Mouse (Mus musculus): ENCODE data around the gene Yif1b. TPM values are rescaled to one million over a fixed set of nuclear protein-coding genes. Genes with fewer than 3 reads are reported as not detected.

Gene Yif1b
- polyA plus RNA-seq, 1 experiment, result 49.8 TPM

GRCm38 (mm10) chr7:29255875-29256274, 17.7 kb downstream of the Yif1b start:
- TF ChIP-seq CTCF (IDR thresholded peaks at IDR 0.05; ENCODE audit: extremely low read depth, insufficient read length, insufficient replicate concordance, low read depth, low read length), result no peak
- TF ChIP-seq POLR2A (IDR thresholded peaks at IDR 0.05; ENCODE audit: low read depth, low read length), result no peak
- Histone ChIP-seq H3K27ac (ENCODE audit: insufficient read depth, low read depth, low read length) (peak overlapping the region; percentile 34; the same call in 1 of the 2 replicates), H3K4me3 (ENCODE audit: low read depth, low read length) (no peak overlapping the region), H3K4me1 (ENCODE audit: control insufficient read depth, insufficient read depth, insufficient read length, low read length) (peaks cover 59% of the 10 kb centered on the region), H3K36me3 (ENCODE audit: control insufficient read depth, insufficient read depth, low read length) (peaks cover 55% of the 10 kb centered on the region), H3K27me3 (ENCODE audit: control insufficient read depth, insufficient read depth, low read length) (no peaks in the 10 kb centered on the region)
- 30% methylated on average over 4 of the region's 4 CpGs for WGBS

DNA sequence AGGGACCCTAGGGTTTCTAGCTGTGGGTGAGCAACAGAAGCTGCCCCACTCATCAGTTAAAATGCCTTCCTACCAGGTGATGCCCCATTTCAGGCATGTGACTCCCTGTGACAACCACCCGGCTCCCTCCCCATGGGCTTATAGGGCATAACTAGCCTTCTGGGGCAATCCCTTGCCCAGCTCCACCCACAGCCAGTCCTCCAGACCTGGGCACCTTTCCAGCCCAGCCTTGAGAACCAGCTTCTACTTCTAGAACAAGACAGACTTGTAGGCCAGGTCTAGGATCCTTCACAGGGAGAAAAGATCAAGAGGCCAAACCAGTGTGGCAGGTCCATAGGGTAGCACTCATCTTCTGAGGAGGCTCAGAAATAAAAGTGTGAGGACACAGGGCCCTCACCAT, 19.2 kb downstream of the Yif1b start:
- H3K4me3 ChIP-seq (ENCODE audit: low read depth, low read length), result no peak overlapping the region
- TF ChIP-seq CTCF (IDR thresholded peaks at IDR 0.05; ENCODE audit: extremely low read depth, insufficient read length, insufficient replicate concordance, low read depth, low read length) (no peak), POLR2A (IDR thresholded peaks at IDR 0.05; ENCODE audit: low read depth, low read length) (no peak)
- peaks cover 50% of the 10 kb centered on the region for H3K4me1 ChIP-seq (ENCODE audit: control insufficient read depth, insufficient read depth, insufficient read length, low read length)
- H3K27ac ChIP-seq (ENCODE audit: insufficient read depth, low read depth, low read length), result peak overlapping the region; percentile 48
- WGBS, result 23% methylated on average over 1 of the region's 1 CpGs
- H3K36me3 ChIP-seq (ENCODE audit: control insufficient read depth, insufficient read depth, low read length), result peaks cover 61% of the 10 kb centered on the region
- H3K27me3 ChIP-seq (ENCODE audit: control insufficient read depth, insufficient read depth, low read length), result no peaks in the 10 kb centered on the region

DNA sequence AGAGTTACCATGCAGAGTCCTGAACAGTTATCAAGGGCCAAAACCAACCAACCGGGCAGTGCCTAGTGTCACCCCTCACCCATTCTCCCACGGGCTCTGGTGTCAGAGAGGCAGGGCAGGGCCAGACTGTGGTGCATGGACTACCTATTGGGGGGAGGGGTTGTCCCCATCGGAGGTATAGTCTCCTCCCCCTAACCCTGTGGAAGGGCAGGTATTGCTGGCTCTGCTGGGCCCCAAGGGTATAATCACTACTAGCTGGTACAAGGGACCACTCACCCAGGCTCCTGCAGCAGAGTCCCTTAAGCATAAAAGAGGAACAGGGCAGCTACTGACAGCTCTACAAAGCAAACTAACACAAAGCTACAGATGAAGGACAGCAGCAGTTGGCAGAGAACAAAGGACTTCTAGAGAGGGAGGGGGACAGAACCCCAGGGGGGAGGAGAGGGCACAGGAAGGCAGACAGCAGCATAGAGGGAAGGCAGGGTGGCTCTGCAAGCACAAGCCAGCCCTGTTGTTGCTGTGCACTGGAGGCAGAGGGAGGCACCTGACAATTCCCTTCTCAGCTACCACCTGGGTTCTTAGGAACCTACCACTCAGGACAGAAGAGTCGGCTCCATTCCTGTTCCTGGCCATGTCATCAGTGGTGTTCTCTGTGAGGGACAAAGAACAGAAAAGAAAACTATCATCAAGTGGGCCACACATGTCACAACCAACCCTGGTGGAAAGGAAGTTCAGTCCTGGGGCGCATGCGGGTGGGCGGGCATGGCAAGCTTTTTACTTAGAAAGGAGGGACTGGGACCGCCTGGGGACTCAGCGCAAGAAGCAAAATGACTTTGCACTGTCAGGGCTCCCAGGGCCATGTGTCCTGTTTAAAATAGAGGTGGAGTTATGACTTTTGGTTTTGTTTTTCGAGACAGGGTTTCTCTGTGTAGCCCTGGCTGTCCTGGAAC, 21.9 kb downstream of the Yif1b start:
- H3K27ac ChIP-seq (ENCODE audit: insufficient read depth, low read depth, low read length), result peak overlapping the region; percentile 28; the same call in 1 of the 2 replicates
- WGBS, result 70% methylated on average over 10 of the region's 10 CpGs
- H3K27me3 ChIP-seq (ENCODE audit: control insufficient read depth, insufficient read depth, low read length), result no peaks in the 10 kb centered on the region
- TF ChIP-seq CTCF (IDR thresholded peaks at IDR 0.05; ENCODE audit: extremely low read depth, insufficient read length, insufficient replicate concordance, low read depth, low read length) (no peak), POLR2A (IDR thresholded peaks at IDR 0.05; ENCODE audit: low read depth, low read length) (no peak)
- no peak overlapping the region for H3K4me3 ChIP-seq (ENCODE audit: low read depth, low read length)
- peaks cover 65% of the 10 kb centered on the region for H3K36me3 ChIP-seq (ENCODE audit: control insufficient read depth, insufficient read depth, low read length)
- peaks cover 47% of the 10 kb centered on the region for H3K4me1 ChIP-seq (ENCODE audit: control insufficient read depth, insufficient read depth, insufficient read length, low read length)

DNA sequence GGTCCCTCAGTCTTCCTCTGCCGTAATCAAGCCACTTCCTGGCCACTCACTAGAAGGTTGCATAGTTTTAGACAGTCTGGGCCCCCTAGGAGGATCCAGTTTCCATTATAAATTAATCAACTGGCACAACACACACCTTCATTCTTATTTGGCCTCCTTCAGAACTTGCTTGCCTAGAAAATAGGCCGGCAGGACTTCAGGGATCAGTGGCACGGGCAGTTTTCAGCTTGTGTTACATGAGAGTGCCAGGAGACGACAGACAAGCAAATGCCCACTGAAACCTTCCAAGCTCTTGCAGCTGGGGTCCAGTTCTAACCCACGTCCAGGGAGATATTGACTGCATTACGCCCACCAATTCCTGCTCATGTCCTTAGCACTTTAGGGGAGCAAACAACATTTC, 24.0 kb downstream of the Yif1b start:
- Histone ChIP-seq H3K27ac (ENCODE audit: insufficient read depth, low read depth, low read length) (peak overlapping the region; percentile 33; the same call in 1 of the 2 replicates), H3K4me1 (ENCODE audit: control insufficient read depth, insufficient read depth, insufficient read length, low read length) (peaks cover 48% of the 10 kb centered on the region), H3K27me3 (ENCODE audit: control insufficient read depth, insufficient read depth, low read length) (no peaks in the 10 kb centered on the region), H3K36me3 (ENCODE audit: control insufficient read depth, insufficient read depth, low read length) (peaks cover 53% of the 10 kb centered on the region), H3K4me3 (ENCODE audit: low read depth, low read length) (no peak overlapping the region)
- TF ChIP-seq CTCF (IDR thresholded peaks at IDR 0.05; ENCODE audit: extremely low read depth, insufficient read length, insufficient replicate concordance, low read depth, low read length) (no peak), POLR2A (IDR thresholded peaks at IDR 0.05; ENCODE audit: low read depth, low read length) (no peak)
- 67% methylated on average over 6 of the region's 6 CpGs for WGBS

- no peak for TF ChIP-seq CTCF (IDR thresholded peaks at IDR 0.05; ENCODE audit: extremely low read depth, insufficient read length, insufficient replicate concordance, low read depth, low read length)
- TF ChIP-seq POLR2A (IDR thresholded peaks at IDR 0.05; ENCODE audit: low read depth, low read length), result no peak
- Histone ChIP-seq H3K27ac (ENCODE audit: insufficient read depth, low read depth, low read length) (peak overlapping the region; percentile 72), H3K4me3 (ENCODE audit: low read depth, low read length) (no peak overlapping the region), H3K36me3 (ENCODE audit: control insufficient read depth, insufficient read depth, low read length) (peaks cover 37% of the 10 kb centered on the region), H3K4me1 (ENCODE audit: control insufficient read depth, insufficient read depth, insufficient read length, low read length) (peaks cover 37% of the 10 kb centered on the region), H3K27me3 (ENCODE audit: control insufficient read depth, insufficient read depth, low read length) (no peaks in the 10 kb centered on the region)
- 23% methylated on average over 3 of the region's 3 CpGs for WGBS
These were observed 25.7 kb downstream of the Yif1b start for GRCm38 (mm10) chr7:29263831-29264230.

DNA sequence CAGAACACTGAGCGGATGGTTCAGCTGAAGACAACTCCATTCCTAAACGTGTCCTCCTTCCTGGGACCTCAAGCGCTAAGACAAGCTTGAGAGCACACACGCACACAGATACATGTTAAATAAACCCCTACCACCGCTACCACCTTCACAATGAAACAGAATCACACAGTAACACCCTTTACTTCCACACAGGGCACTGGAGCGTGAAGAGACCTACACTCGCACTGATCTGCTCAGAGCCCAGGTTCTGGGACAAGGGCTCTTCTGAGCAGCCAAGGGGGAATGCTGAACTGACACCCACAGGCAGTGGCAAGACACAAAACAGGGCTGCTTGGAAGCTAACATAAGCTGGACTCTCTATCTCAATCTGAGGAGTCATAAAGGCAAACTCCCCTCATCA, 27.5 kb downstream of the Yif1b start:
- Histone ChIP-seq H3K4me1 (ENCODE audit: control insufficient read depth, insufficient read depth, insufficient read length, low read length) (peaks cover 43% of the 10 kb centered on the region), H3K27ac (ENCODE audit: insufficient read depth, low read depth, low read length) (peak overlapping the region; percentile 10), H3K4me3 (ENCODE audit: low read depth, low read length) (no peak overlapping the region), H3K36me3 (ENCODE audit: control insufficient read depth, insufficient read depth, low read length) (peaks cover 23% of the 10 kb centered on the region), H3K27me3 (ENCODE audit: control insufficient read depth, insufficient read depth, low read length) (no peaks in the 10 kb centered on the region)
- no peak for TF ChIP-seq CTCF (IDR thresholded peaks at IDR 0.05; ENCODE audit: extremely low read depth, insufficient read length, insufficient replicate concordance, low read depth, low read length)
- TF ChIP-seq POLR2A (IDR thresholded peaks at IDR 0.05; ENCODE audit: low read depth, low read length), result no peak
- 62% methylated on average over 7 of the region's 7 CpGs for WGBS

DNA sequence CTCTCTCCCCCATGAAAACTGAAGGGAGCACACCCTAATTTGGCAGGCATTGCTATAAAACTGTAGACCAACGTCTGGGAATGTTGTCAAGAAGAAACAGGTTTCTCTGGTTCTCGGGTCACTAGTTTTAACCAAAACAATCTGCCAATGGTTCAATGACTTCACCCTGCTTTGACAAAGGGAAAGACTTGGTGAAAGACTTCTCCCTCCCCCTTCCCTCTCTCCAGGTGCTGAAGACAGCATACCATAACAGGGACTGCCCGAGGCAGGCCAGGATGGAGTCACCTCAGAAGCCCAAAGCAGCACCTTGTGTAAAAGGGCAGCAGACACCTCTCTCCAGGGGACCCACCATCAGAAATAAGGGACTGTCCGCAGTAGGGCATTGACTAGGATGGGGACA, 28.8 kb downstream of the Yif1b start:
- no peak overlapping the region for H3K4me3 ChIP-seq (ENCODE audit: low read depth, low read length)
- H3K27ac ChIP-seq (ENCODE audit: insufficient read depth, low read depth, low read length), result peak overlapping the region; percentile 4; the same call in 1 of the 2 replicates
- TF ChIP-seq CTCF (IDR thresholded peaks at IDR 0.05; ENCODE audit: extremely low read depth, insufficient read length, insufficient replicate concordance, low read depth, low read length), result no peak
- TF ChIP-seq POLR2A (IDR thresholded peaks at IDR 0.05; ENCODE audit: low read depth, low read length), result no peak
- H3K27me3 ChIP-seq (ENCODE audit: control insufficient read depth, insufficient read depth, low read length), result no peaks in the 10 kb centered on the region
- peaks cover 51% of the 10 kb centered on the region for H3K4me1 ChIP-seq (ENCODE audit: control insufficient read depth, insufficient read depth, insufficient read length, low read length)
- WGBS, result 36% methylated on average over 4 of the region's 4 CpGs
- H3K36me3 ChIP-seq (ENCODE audit: control insufficient read depth, insufficient read depth, low read length), result peaks cover 23% of the 10 kb centered on the region

Data from small intestine, adult 2 months (tissue).